Mouse (Mus musculus) heart, postnatal 25 days (tissue): ENCODE results near the gene Nap1l4. TPM values are rescaled to one million over a fixed set of nuclear protein-coding genes. Genes with fewer than 3 reads are reported as not detected.
A peak's percentile ranks its signal among the peaks of the same experiment; 100 is the strongest.

Experiments
- DNase-seq: peaks from one replicate; pipeline ENCODE4 v3.0.0; 2022; ENCODE audit warnings: low spot score
- intact Hi-C: fragments of 180-260 bp; cut with DNase I; formaldehyde crosslinking; loops from one replicate; pipeline ENCODE4 v1.15.1; 2025
- total RNA-seq, 2 experiments: library from RNA; stranded (reverse); gene quantifications; 2 replicates each; pipeline ENCODE4 v1.2.3; 2021

Gene Nap1l4
- total RNA-seq, 2 experiments from 2014 or later, result 171 to 178 TPM

- intact Hi-C loops, result no loop called here
- no peak for DNase-seq
Measured at GRCm38 (mm10) chr7:143533284-143533683, 15.6 kb downstream of the Nap1l4 start.

DNA sequence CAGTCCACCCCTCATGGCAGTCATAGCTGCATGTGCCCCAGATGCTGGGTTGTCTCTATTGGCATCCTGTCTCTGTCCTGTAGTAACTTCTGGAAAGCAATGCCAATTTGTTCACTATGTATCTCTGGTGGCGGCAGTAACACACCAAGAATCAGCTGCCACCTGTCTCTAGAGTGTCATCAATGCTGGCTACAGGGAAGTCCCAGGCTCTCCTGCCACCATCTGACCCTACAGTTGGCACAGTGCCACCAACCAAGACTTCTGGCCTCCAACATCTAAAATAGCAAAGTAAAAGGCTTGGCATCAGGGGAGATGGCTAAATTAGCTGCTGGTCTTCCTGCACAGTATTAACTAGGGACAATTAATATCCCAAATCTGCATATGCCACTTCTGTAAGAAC is 16.5 kb downstream of the Nap1l4 start:
- no peak for DNase-seq
- intact Hi-C loops, result no loop called here

- DNase-seq, result no peak
- intact Hi-C loops, result no loop called here
Measured at GRCm38 (mm10) chr7:143519333-143519732, 29.6 kb downstream of the Nap1l4 start.

DNA sequence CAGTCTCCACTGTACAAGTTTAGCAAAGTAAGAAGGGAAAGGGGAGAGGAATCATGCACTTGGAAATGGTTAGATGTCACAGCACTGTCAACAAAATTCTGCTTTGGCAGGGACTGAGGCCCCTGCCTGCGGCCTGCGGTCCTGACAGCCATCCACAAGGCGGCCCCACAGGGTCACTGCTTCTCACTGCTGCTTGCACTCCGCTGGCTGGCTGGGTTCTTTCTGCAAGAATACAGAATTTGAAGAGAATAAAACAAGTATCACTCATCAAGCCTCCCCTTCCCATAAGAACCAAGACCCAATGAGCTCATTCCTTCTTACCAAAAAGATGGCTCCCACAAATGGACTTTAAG is 34.5 kb downstream of the Nap1l4 start:
- intact Hi-C loops, result no loop called here

GRCm38 (mm10) chr7:143513763-143514415 is 35.0 kb downstream of the Nap1l4 start:
- DNase-seq, result peak; percentile 39
- intact Hi-C loops, result no loop called here

More for the DNA sequence above, 34.5 kb downstream of the Nap1l4 start:
- DNase-seq, result no peak

GRCm38 (mm10) chr7:143511335-143511712 is 37.6 kb downstream of the Nap1l4 start:
- intact Hi-C loops, result no loop called here
- DNase-seq, result no peak

- DNase-seq, result no peak
- intact Hi-C loops, result no loop called here
Measured at GRCm38 (mm10) chr7:143510593-143511334, 38.1 kb downstream of the Nap1l4 start.

- DNase-seq, result no peak
- intact Hi-C loops, result loop anchor here (5.0 kb wide), 1 partner anchor 37 kb away; the partner anchor contains the start of gene Slc22a18
Measured at GRCm38 (mm10) chr7:143509566-143509965, 39.3 kb downstream of the Nap1l4 start.

DNA sequence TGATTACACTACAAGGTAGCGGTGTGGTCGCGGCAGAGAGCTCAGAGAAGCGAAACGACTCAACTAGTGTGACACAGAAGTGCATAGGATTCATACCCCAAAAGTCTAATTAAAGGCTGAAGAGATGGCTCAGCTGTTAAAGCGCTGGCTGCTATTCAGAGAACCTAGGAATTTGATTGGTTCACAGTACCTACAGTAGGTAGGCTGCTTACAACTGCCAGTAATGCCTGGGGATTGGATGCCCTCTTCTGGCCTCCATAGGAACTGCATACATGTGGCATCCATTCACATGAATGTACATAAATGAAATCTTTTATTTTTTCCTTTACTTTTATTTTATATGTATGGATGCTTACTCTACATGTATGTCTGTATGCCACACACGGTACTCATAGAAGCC is 42.2 kb downstream of the Nap1l4 start:
- intact Hi-C loops, result loop anchor here (1.0 to 5.0 kb wide), 2 partner anchors 26 to 34 kb away; partner anchors contain the start of gene Slc22a18

DNA sequence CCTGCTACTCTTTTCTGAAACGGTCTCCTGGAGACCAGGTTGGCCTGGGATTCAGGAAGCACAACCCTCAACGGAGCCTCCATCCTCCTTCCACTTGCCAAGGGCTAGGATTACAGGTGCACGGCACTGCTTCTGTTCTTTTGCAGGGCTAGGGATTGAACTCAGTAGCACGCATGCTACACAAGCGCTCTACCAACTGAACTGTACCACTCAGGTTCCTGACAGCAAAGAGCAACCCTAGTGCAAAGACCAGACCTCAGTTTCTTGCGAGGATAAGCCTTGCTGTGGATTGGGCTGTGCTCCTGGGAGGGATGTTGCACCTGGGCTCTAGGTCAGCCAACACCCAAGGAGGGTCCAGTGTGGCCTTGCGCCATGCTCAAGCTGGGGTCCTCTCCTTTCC is 42.6 kb downstream of the Nap1l4 start:
- no peak for DNase-seq
- intact Hi-C loops, result loop anchor here (1.0 to 5.0 kb wide), 2 partner anchors 26 to 34 kb away; partner anchors contain the start of gene Slc22a18

More for the DNA sequence above, 42.2 kb downstream of the Nap1l4 start:
- no peak for DNase-seq

GRCm38 (mm10) chr7:143505823-143506222 is 43.1 kb downstream of the Nap1l4 start:
- intact Hi-C loops, result loop anchor here (1.0 to 5.0 kb wide), 2 partner anchors 26 to 34 kb away; partner anchors contain the start of gene Slc22a18
- peak; percentile 47 for DNase-seq

- DNase-seq, result no peak
- intact Hi-C loops, result loop anchor here (5.0 kb wide), 1 partner anchor 33 kb away; the partner anchor contains the start of gene Slc22a18
Measured at GRCm38 (mm10) chr7:143505411-143505810, 43.5 kb downstream of the Nap1l4 start.

- DNase-seq, result no peak
- intact Hi-C loops, result no loop called here
Measured at GRCm38 (mm10) chr7:143503926-143504325, 45.0 kb downstream of the Nap1l4 start.

- intact Hi-C loops, result no loop called here
- DNase-seq, result no peak
Measured at GRCm38 (mm10) chr7:143502418-143503200, 46.3 kb downstream of the Nap1l4 start, which contains the start of gene Phlda2. Phlda2 (minus strand) TSS chr7:143503150.

DNA sequence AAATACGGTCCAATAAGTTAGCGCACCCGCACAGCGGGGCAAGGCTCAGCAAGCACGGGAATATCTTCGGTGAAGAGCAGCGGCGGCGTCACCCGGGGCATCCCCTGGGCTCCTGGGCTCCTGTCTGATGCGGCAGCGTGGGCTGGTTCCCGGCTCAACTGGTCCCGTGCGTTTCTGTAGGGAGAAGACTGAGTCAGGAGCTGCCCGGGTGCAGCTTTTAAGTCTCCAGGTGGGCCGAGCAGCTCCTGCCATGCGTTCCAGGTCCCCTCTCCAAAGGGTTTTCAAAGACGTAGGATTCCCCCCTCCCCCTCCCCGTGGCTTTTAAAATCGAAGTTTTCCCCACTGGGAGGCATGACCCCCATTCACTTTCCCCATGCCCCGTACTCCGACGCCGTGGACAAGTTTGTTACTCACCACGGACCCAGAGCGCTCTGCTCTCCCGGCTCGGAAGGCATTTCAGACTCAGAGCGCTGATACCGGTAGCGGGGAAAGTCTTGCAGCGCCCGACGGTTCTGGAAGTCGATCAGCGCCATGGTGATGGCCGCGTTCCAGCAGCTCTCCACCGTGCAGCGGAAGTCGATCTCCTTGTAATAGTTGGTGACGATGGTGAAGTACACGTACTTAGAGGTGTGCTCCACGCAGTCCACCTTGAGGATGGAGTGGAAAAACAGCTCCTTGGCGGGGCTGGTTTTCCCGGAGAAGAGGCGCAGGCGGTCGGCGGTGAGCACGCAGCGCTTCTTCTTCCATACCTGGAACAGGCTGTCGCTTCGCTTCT is 47.1 kb downstream of the Nap1l4 start:
- DNase-seq, result no peak
- intact Hi-C loops, result no loop called here

DNA sequence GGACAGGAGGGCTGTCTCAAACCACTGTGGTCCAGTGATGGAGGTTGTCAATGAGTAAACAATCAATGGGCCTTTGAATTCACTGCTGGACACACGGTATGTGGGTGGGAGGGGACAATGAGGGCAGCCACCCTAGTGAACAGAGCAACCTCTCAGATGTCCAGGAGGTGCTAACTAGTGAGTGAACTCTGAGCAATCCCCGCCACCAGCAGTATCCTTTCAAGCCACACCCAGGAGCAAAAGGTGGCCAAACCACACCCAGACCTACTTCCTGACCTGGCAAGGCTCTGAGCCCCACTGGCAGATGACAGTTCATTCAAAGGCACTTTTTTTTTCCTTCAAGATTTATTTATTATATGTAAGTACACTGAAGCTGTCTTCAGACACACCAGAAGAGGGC is 48.0 kb downstream of the Nap1l4 start:
- intact Hi-C loops, result no loop called here
- no peak for DNase-seq

DNA sequence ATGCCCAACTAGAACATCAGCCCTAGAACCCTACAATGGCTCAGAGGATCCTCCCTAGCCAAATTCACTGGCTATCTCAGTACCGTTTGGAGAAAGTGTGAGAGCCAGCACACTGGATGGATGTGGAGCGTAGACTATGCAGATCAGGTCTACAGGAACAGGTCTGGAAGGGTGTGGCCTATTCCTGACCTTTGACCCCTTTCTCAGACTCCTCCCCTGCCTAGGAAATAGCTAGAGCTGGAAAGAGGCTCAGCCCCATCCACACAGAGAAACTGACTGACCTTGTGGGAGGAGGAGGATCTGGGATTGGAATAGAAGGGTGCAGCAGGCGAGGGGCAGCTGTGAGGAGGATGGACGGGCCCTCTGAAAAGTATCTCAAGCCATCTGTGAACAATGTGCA is 50.3 kb downstream of the Nap1l4 start:
- intact Hi-C loops, result no loop called here

DNA sequence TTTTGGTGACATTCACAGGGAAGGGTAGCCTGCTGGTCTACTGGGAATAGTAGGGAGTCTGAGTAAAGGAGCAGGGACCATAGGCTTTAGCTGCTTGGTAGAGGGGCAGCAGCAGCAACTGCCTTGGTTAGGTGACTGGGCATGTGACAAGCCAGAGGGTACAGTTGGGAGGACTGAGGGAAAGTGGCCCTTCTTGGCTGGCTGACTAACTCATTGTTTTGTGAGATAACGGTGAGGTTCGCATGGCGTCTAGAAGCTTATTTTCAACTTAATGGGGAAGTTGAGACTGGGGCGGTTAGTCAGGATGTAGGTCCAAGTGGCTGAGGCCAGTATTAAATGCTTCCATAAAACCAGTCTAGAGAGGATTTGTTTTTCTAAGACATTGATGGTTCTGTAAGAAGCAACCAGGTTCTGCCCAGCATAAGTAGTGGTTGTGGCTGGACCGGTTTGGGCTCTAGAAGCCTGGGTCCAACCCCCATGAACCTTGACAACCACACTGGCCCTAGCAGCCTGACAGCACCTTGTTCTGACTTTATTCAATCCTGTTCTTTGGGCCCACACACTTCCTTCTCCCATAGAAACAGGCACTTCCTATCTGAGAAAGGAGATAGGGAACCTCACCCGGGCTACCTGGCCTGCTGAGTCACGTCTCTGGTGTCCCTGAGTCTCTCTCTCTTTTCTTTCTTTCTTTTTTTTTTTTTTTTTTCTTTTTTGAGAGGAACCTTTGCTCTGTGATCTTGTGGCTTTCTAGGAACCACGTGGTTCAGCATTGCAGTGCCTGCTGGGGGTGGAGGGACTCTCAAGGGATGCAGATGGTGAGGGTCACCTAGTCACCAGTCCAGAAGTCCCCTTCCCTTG is 53.6 kb downstream of the Nap1l4 start:
- intact Hi-C loops, result no loop called here
- DNase-seq, result no peak

More for the DNA sequence above, 50.3 kb downstream of the Nap1l4 start:
- no peak for DNase-seq
